Mouse (Mus musculus) thymus, postnatal 25 days (tissue): ENCODE results near the gene Kpnb1.

Experiments
- DNase-seq: peaks from one replicate; pipeline ENCODE4 v3.0.0; 2022

Gene Kpnb1

DNA sequence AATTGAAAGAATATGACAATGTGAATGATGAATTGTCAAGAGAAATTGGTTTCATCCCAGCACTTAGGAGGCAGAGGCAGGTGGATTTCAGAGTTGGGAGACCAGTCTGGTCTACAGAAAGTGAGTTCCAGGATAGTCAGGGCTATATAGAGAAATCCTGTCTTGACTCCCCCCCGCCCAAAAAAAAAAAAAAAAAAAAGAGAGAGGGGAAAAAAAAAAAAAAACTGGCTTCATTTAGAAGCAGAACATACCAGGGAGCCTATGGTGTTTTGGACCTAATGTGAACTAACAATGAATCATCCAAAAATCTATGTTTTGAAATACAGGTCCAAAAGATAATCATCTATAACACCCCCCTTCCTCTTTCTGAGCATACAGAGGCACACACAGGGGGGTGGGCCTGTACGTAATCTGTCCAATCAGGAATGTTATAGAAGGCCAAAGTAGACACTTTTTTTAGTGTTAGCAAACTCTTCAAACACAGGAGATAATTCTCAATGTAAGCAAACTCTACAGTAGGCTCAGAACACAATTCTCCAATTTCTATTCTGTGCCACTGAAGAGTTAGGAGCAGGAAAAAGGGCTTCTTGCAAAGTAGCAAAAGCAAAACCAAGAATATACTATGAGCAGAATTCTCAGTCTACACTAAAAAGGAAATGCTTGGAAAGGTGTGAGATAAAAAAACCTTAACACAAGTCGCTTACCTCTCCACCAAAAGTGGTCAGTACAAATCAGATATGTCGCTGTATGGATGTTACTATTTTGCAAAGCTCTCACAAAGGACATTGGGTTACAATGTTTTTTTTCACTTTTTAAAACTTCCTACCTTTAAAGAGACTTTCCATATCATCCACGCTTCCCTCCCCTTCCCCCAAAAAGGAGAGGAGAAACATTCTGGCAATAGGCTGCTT is 1.7 kb downstream of the Kpnb1 start:
- no peak for DNase-seq

DNA sequence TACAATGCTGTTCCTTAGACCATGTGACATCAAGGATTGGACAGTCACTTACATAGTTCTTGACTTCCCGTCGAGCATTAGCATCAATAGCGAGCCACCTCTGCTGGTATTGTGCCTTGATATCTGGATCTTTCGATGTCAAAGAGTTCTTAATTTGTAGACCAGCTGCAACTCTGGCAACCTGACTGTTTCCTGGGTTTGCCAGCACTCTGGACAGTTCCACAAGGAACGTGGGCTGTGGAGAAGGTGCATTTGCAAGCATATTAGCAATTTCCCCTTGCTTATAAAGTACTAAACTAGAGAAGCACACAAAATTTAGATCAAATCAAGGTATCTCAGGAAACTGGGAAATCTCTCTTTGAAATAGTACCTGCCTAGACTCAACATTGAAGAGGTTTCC is 2.8 kb downstream of the Kpnb1 start:
- DNase-seq: no peak

DNA sequence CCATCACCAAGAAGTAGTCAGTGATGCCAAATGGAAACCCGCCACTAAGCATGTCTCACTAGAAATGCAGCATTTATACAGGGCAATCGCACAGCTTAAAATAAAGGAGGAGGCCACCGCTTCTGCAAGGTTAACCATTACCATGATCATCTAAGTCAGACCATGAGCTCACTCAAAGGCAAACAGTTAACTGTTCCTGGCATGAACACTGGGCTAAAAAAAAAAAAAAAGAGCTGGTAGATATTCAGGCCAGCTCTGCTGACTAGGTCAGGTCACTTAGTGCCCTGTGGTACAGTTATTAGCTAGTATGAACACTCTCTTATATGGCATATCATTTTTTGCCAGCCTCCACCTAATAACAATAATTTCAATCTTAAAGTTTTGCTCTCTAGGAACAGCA is 5.2 kb downstream of the Kpnb1 start:
- DNase-seq: no peak

DNA sequence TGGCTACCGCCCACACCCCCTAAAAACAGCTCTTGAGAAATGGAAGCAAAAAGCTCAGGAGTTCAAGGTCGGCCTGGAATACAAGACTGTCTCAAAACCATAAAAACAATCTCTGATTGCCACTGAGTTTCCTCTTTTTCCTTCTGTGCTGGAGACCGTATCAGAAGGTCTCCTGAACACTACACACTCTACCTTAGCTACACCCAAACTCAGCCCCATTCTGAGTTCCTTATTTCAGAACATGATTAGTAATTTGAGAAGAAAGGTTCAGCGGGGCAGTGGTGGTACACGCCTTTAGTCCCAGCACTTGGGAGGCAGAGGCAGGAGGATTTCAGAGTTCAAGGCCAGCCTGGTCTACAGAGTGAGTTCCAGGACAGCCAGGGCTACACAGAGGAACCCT is 6.6 kb downstream of the Kpnb1 start:
- DNase-seq: no peak

DNA sequence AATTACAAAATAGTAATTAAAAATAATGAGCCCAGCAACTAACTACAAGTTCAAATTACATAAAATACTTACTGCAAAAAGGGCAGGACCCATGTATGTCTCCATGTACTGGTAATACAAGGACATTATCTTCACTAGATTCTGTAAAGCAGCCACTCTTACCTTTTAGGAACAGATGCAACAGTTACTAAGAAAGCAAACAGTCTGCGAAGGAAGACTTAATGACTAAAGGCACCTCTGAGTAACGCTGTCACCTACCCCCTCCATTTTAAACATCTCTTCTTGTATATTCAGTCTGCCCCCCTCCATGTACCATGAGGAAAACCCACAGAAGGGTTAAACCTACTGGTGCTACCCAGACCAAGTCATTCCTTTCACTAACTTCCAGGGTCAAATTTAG is 9.5 kb downstream of the Kpnb1 start:
- no peak for DNase-seq

DNA sequence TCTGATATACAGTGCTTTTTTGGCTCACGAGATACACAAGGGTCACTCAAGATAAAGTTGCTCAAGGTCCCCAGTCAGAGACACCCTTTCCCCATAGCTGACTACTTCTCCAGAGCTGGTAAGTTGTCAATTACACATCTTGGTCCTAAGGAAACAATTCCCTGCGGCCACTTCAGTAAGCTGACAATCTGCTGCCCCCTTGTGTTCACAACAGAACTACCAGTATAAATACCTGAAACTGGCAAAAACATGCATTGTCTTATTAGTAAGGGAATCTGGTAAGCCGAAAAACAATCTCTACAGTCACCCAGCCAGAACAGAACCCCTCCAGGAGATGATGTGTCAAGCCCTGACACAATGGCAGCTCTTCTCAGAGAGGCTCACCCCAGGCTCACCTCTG is 10.8 kb downstream of the Kpnb1 start:
- peak; percentile 44 for DNase-seq

DNA sequence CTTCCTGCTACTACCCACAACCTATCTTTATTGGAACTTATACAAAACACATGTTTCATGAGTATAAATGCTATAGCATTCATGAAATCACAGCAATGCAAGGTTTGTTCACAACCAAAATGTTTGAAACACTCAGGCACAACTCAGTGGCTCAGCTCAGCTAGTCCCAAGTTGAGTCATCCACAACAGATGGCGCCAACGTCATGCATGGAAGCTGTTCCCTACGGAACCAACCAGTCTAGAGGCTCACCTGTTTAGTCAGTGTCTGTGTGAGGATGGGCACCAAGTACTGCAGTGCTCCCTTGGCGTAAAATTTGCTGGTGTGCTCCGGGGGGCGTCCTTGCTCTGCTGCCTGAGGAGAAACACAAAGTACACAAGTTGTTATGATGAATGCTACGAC is 12.2 kb downstream of the Kpnb1 start:
- DNase-seq: no peak

DNA sequence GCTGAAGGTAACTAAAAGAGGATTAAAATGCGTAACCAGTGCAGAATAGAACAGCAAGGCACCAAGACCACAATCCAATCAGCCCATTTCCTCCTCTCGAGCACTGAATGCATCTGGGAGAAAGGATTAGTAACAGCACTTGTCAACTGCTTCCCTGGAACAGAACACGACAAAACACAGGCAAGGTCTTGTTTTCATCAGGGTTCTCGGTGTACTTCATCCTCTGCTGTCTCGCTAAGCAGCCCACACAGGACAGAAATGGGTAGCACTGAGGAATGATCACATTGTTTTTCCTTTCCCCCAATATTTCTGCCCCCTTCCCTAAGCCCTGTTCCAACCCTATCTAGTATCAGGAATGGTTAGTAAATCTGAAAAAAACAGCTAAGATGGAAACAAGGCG is 27.3 kb downstream of the Kpnb1 start:
- DNase-seq: no peak

DNA sequence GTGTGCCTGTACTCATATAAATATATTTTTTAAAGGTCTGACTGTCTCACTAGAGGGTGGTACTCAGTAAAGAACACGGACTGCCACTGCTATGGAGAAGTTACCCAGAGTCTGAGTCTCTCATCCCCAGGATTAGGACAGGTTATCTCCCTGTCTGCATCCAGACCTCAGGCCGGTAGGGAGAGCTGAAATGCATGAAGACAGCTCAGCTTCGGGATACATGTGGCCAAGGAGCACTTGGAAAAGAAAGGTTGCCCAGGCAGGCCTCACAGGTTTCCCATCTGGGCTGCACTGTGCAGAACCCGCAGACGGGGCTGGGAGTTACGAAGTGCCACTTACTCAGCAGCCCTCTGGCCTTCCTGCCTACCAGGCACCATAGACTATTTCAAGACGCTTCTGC is 30.7 kb downstream of the Kpnb1 start:
- DNase-seq: no peak

DNA sequence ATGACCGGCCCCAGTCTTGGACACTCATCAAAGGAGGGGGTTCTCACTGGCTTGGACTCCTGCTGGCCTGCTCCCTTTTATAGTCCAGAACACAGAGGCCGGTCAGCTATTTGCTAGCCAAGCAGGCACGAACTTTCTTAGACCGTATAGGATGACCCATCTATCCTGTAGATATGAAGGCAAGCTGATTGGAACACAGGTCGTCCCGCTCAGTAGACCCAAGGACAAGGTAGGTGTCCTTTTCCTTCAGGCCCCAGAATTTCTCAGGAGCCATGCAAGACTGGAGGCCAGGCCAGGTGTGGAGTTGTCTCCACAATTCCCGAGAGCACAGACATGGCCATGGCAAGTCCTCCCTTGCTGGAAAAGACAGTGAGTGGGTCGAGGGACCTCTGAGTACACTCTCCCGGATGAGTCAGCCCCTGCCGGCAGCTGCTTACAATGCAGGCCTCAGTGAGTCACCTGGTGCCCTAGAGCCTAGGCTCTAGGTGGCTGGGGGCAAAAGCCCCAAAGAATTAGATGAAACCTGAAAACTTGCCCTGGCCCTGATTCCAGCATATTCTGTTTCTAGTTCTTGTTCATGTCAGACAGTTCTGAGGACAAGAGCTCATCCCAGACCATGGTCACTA is 34.9 kb downstream of the Kpnb1 start:
- DNase-seq: peak; percentile 29

DNA sequence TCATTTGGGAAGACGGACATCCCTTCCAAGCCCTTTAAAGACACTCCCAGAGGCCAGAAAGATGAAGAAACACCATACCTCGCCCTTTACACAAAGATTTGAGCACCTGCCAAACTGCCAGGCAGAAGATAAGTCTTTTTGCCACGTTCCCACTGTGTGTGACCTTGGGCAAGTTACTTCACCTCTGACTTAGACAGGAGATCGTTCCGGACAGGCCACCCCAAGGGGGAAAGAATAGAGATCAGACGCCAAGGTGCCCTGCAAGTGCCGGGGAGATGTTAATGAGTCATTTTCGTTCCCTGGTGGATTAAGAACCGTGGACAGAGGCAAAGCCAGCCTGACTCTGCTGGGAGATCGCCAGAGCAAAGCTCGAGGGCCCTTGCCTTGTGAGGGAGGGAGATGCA is 35.7 kb downstream of the Kpnb1 start:
- DNase-seq: no peak

DNA sequence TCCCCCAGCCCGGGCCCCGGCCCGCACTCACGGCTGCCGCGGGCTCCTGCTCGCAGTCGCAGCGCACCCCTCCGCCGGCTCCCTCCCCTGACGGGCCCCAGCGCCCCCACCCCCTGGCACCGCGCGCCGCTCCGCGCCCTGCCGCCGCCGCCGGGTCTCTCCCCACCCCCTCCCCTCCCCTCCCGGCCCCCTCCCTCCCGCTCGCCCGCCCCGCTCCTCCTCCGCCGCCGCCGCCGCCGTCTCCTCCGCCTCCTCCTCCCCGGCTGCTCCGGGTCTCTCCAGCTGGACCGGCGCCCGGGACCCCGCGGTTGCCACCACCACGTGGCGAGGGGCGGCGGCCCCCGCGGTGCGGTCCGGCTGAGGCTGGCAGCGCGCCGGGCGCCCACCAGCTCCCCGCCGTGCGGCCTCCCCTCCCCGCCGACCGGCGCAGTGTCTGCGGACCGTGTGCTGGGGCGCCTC is 36.3 kb downstream of the Kpnb1 start, which contains the start of gene Tbkbp1:
Gene Tbkbp1 (minus strand): TSS at position 153 of the 459 bp plus-strand sequence.
- DNase-seq: no peak

DNA sequence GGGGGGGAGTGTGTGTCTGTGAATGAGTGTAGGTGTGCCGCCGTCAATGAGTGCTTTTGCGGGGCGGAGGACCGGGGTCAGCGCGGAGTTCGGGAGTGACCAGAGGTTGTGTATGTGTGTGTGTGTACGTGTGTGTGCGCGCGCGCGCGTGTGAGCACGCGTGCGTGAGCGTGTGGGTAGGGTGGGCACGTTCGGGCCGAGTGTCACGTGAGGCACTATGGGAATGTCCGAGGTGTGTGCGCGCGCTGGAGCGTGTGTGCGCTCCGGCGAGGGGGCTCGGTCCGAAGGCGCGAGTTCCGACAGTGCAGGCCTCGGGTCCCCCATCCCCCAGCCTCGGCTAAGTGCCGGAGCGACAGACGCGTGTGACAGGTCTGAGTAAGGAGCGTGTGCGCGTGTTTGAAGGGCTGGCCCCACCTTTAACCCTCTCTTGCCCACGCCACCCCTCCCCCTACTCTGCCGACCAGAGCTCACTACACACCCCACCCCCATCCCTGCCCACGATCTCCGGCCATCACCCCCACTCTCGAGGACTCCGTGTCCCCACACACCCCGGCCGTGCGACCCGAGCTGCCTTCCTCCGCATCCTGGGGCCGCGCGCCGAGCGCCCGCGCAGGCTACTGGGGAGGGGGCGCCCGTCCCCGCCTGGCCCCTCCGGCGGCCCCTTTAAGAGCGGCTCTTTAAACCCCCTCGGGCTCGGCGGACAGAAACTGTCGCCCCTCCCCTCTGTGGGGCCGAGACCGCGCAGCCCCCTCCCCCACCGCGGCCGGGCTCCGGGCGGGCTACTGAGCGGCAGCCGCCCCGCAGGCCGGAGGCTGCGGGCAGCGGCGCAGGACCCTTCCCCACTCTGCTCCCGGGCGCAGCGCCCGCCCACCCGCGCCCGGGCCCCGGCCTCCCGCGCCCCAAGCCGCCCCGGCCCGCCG is 37.0 kb downstream of the Kpnb1 start:
- DNase-seq: no peak

DNA sequence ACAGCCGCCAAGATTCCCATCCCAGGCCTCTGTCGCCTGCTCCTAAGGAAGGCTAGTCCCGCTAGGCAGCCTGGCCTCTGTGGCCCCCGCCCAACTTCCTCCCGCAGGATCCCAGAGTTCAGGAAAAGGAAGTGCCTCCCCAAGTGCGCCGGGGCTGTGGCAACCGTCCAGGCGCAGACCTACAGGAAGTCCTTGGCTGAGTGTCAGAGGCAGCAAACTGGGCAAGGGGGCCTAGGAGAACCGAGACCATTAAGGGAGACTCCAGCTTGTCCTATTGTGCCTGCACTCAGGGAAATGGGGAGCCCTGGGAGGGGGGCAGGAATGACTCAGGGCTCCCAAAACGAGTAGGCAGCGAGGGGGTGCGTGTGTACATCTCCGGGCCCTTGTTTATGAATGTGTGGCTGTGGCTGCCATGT is 37.7 kb downstream of the Kpnb1 start:
- DNase-seq: peak; percentile 23

DNA sequence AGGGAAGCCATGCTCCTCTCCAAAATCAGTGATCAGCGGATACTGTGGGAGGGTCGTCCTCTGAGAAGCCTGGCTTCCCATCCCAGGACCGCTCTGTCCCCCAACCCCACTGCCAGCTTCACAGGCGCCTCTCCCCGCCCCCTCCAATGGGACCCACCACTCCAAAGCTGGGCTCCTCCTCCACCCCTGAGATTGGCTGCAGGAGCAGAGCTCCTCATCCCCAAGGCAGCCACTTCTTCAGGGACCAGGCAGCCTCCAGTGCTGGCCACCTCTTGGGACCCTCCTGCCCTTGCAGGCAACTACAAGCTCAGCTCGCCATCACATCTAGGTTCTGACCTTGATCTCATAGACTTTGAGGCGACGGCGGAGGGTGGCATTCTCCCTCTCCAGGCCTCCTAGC is 38.7 kb downstream of the Kpnb1 start:
- no peak for DNase-seq

DNA sequence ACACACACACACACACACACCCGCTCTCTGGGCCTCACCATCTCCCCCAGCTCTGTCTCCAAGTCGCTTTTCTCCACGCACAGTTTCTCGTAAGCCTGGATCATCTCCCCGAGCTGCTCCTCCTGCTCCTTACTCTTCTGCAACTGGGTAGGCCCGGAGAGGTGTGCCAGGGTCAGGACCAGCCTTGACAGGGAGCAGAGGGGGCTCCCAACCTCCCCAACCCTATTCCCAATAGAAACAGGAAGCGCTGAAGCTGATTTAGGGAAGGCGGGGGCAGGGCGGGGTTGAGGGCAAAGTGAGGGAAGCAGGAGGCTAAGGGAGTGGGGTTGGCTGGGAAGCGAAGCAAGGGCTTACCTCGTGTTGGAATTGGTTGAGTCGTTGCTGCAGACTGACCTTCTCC is 39.1 kb downstream of the Kpnb1 start:
- no peak for DNase-seq

DNA sequence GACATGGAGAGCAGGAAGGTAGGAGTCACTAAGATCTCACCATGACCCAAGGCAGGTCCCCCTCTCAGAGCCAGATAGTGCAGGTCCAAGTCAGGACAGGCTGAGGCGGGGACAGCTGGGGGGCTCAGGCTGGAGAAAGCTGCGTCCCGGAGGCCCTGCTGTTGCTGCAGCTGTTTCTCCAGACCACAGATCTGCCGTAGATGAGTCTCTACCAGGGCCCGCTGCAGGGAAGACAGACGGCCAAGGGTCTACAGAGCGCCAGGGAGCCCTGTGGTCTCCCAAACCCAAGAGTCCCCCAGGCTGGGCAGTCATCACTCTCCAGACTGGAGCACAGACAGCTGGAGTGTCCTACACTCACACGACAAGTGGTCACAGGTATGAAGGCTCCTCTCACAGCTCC is 40.3 kb downstream of the Kpnb1 start:
- no peak for DNase-seq

DNA sequence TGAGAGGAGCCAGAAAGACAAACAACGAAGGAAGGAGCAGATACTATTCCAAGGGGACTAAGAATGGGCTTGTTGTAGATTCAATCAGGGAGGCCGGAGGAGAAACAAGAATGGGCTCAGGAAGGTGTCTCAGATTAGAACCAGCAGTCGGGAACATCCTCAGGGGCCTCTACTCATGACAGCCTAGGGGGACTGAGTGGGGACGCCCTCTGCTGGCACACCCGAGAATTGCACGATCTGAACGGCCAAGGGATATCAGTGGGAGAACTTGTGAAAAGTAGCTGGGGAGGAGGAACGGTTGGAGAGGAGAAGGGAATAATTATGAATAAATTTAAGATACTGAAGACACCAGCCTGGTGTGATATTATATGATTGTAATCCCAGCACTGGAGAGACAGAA is 41.0 kb downstream of the Kpnb1 start:
- DNase-seq: peak; percentile 78

DNA sequence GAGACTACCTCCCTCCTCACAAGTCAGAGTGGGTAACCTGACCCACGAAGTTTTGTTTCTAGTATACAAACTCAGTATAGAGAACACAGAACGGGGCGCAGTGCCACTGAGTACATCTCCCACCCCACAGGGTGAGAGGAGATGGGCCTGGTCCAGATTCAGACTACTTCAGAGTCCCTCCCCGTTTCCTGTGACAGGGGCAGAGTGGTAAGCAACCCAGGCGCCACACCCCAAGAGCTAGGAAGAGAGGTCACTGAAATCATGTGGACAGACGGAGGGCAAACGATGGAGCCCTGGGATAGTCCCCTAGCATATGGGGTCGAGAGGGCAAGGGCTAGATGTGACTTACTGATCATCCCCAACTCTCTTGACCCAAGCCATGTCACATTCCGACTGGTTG is 41.7 kb downstream of the Kpnb1 start:
- no peak for DNase-seq

DNA sequence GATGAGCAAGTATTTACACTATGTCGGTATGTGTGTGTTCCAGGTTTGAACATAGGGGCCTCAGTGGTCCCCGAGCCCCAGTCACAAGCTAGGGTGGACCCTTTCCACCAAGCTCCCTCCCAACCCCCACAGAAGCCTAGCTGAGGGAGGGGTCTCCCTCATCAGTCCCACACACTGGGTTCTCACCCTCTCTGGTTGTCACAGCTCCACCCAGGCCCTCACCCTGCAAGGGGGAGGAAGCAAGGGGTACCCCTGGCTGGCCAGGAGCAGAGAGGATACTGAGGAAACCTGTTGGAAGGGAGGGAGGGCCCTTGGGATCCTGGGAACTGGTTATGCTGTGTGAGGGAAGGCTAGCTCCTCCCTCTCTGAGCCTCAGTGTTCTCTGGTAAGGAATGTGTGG is 42.4 kb downstream of the Kpnb1 start:
- no peak for DNase-seq

DNA sequence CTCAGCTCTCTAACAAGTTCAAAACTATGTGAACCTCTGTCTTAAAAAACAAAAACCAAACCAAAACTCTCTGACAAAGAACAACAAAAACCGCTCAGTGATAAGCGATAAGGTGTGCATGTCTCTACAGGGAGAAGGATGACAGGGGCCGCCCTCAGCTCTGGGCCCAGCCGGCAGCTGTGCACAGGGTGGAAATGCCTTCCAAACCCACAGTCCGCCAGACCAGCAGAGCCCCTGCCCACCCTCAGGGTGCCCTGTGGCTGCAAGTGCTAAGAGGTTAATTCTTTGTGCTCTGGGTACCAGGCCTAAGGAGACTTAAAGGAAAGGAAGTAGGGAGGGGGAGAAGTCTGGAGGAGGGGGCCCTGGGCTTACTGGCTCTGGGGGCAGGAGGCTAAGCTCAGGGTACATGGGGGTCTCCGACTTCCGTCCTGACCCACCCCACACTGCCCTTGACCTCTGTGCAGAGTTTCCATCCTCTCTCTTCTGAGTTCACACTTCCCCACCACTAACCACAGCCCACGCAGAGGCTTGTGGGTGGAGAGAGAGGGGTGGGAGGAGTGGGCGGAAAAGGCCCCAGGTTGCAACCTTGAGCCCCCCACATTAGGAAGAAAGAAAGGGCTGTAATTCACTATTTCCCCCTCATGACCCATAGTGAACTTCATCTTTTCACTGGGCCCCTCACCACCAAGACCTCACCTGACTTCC is 44.3 kb downstream of the Kpnb1 start:
- DNase-seq: peak; percentile 25

DNA sequence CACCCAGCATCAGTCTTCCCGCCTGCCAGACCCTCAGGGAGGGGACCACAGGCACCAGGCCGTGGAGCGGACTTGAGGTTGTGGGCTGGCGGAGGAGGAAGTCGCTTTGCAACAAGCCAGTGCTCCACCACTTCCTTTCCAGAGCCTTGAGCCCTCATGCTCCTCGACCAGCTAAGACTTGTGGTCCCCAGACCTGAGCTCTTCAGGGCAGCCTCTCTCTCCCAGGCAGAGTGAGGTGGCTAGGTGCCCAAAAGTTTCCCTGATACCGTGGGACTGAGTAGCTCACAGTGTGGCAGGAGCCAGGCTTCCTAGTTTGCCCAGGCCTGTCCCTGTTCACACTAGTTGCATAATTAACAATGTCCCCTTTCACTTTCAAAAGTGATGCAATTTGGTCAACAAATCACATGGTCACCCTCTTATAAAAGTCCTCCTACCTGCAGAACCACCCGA is 45.5 kb downstream of the Kpnb1 start:
- peak; percentile 35 for DNase-seq

DNA sequence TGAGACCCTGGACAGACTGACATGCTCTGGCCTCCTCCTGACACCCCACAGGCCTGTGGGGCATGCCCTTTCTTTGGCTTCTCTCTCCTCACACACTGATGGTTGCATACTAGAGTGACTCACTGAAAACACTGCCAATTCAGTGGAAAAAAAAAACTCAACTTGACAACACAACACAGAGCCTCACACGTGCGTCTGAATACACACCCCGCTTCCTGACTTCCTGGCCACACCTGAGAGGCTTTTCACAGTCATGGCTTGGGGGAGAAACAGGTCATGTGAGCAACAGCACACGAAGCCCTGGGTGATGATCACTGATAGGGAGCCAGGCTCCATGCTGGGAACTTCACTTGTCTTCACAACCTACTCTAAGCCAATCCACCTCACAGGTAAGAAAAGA is 46.9 kb downstream of the Kpnb1 start:
- DNase-seq: peak; percentile 10
